Mouse (Mus musculus) hindbrain, embryonic 16.5 days (tissue): Measurements from ENCODE around the gene Rpl18a. TPM values are rescaled to one million over a fixed set of nuclear protein-coding genes. Genes with fewer than 3 reads are reported as not detected.

Experiments used
- ATAC-seq: fragments of 200-750 bp; cut with Nextera tagmentation; 2 replicates; pipeline ENCODE4 v1.8.0; 2017; ENCODE audit warnings: moderate TSS enrichment, moderate library complexity
- H3K27ac ChIP-seq: fragments of 300-500 bp; sonication (generic); 2 replicates; pipeline ENCODE4 v1.5.1; 2014; ENCODE audit warnings: low read depth, mild to moderate bottlenecking, control low read depth, low read length, moderate library complexity
- H3K27me3 ChIP-seq: fragments of 300-500 bp; sonication (generic); replicated peaks from 2 replicates; pipeline ENCODE4 v1.6.1; 2014; ENCODE audit warnings: low read length; ENCODE audit not compliant: control insufficient read depth, insufficient read depth
- H3K36me3 ChIP-seq: fragments of 300-500 bp; sonication (generic); 2 replicates; pipeline ENCODE4 v1.6.1; 2014; ENCODE audit warnings: mild to moderate bottlenecking, low read length, moderate library complexity, mixed read lengths; ENCODE audit not compliant: control insufficient read depth, insufficient read depth
- H3K4me1 ChIP-seq: fragments of 300-500 bp; sonication (generic); 2 replicates; pipeline ENCODE4 v1.6.1; 2014; ENCODE audit warnings: low read depth, low read length; ENCODE audit not compliant: control insufficient read depth, insufficient read depth
- H3K4me2 ChIP-seq: fragments of 300-500 bp; sonication (generic); 2 replicates; pipeline ENCODE4 v1.6.1; 2014; ENCODE audit warnings: mild to moderate bottlenecking, low read length, control low read depth, moderate library complexity
- H3K4me3 ChIP-seq: fragments of 300-500 bp; sonication (generic); 2 replicates; pipeline ENCODE4 v1.5.1; 2014; ENCODE audit warnings: mild to moderate bottlenecking, low read length, control low read depth, moderate library complexity
- H3K9ac ChIP-seq: fragments of 300-500 bp; sonication (generic); 2 replicates; pipeline ENCODE4 v1.6.1; 2014; ENCODE audit warnings: low read depth, mild to moderate bottlenecking, control low read depth, low read length, moderate library complexity
- H3K9me3 ChIP-seq: fragments of 300-500 bp; sonication (generic); 2 replicates; pipeline ENCODE4 v1.6.1; 2014; ENCODE audit warnings: mild to moderate bottlenecking, low read length, moderate library complexity; ENCODE audit not compliant: control insufficient read depth
- WGBS: fragments of 180-500 bp; shearing (Covaris S2); extraction: QIAGEN DNeasy Blood & Tissue Kit; methylation state at CpG from one replicate; pipeline ENCODE4 v1.1.7; 2014; 5-methylcytosine and 5-hydroxymethylcytosine counted together
- polyA plus RNA-seq: library from polyadenylated mRNA; unstranded; fragments of >200 nt; fragmentation: Nextera tagmentation; extraction: Ambion mirVana; gene quantifications from 2 replicates; pipeline ENCODE4 v1.2.1, GENCODE M21; 2015

The Rpl18a gene
- polyA plus RNA-seq, 1 experiment from 2014 or later = 1,821 TPM

- H3K36me3 ChIP-seq = no peaks in the 10 kb centered on the region
- no peak overlapping the region for H3K9ac ChIP-seq
- H3K4me3 ChIP-seq = no peak overlapping the region
- no peaks in the 10 kb centered on the region for H3K9me3 ChIP-seq
- WGBS = 42% methylated on average over 4 of the region's 4 CpGs
- ATAC-seq = no peak
- H3K27ac ChIP-seq = no peak overlapping the region
- H3K4me1 ChIP-seq = peaks cover 6% of the 10 kb centered on the region; the same call in 1 of the 2 replicates
- no peak overlapping the region for H3K4me2 ChIP-seq
- H3K27me3 ChIP-seq = no peaks in the 10 kb centered on the region
Measured at GRCm38 (mm10) chr8:70879500-70879899, 17.7 kb downstream of the Rpl18a start.

- Histone ChIP-seq H3K27me3 (no peaks in the 10 kb centered on the region), H3K9ac (no peak overlapping the region), H3K4me2 (no peak overlapping the region), H3K4me3 (no peak overlapping the region), H3K27ac (no peak overlapping the region), H3K36me3 (no peaks in the 10 kb centered on the region), H3K9me3 (no peaks in the 10 kb centered on the region), H3K4me1 (peaks cover 6% of the 10 kb centered on the region; the same call in 1 of the 2 replicates)
- no peak for ATAC-seq
- 56% methylated on average over 2 of the region's 2 CpGs for WGBS
Measured at GRCm38 (mm10) chr8:70878178-70878577, 19.0 kb downstream of the Rpl18a start.

GRCm38 (mm10) chr8:70876382-70876781, 20.8 kb downstream of the Rpl18a start:
- H3K9me3 ChIP-seq = no peaks in the 10 kb centered on the region
- H3K4me2 ChIP-seq = no peak overlapping the region
- 67% methylated on average over 4 of the region's 4 CpGs for WGBS
- ATAC-seq = no peak
- H3K27ac ChIP-seq = no peak overlapping the region
- no peaks in the 10 kb centered on the region for H3K27me3 ChIP-seq
- peaks cover 18% of the 10 kb centered on the region for H3K4me1 ChIP-seq
- no peak overlapping the region for H3K9ac ChIP-seq
- H3K4me3 ChIP-seq = no peak overlapping the region
- H3K36me3 ChIP-seq = no peaks in the 10 kb centered on the region

GRCm38 (mm10) chr8:70874441-70874840, 22.8 kb downstream of the Rpl18a start:
- Histone ChIP-seq H3K9me3 (no peaks in the 10 kb centered on the region), H3K27me3 (no peaks in the 10 kb centered on the region), H3K36me3 (no peaks in the 10 kb centered on the region), H3K9ac (no peak overlapping the region), H3K4me3 (no peak overlapping the region), H3K4me1 (peaks cover 15% of the 10 kb centered on the region), H3K4me2 (no peak overlapping the region), H3K27ac (0 out of 2 replicates have a peak overlapping the region, but pooled peaks have one; percentile 90)
- 94% methylated on average over 13 of the region's 13 CpGs for WGBS
- no peak for ATAC-seq

- peak; percentile 88 for ATAC-seq
- Histone ChIP-seq H3K4me1 (peaks cover 22% of the 10 kb centered on the region), H3K36me3 (no peaks in the 10 kb centered on the region), H3K4me3 (peak within 1 kb of the TSS; percentile 90), H3K27ac (peak within 1 kb of the TSS; percentile 90), H3K9me3 (no peaks in the 10 kb centered on the region), H3K4me2 (peak within 1 kb of the TSS; percentile 95), H3K27me3 (no peaks in the 10 kb centered on the region), H3K9ac (peak within 1 kb of the TSS; percentile 86)
- WGBS = 1% methylated on average over 46 of the region's 46 CpGs
Measured at GRCm38 (mm10) chr8:70873364-70873985, 23.7 kb downstream of the Rpl18a start, which contains the start of gene Ccdc124. TSS of gene Ccdc124 (minus strand) at chr8:70873935.

GRCm38 (mm10) chr8:70872643-70873363, 24.4 kb downstream of the Rpl18a start:
- Histone ChIP-seq H3K27me3 (no peaks in the 10 kb centered on the region), H3K36me3 (no peaks in the 10 kb centered on the region), H3K9ac (peak overlapping the region; percentile 86), H3K9me3 (no peaks in the 10 kb centered on the region), H3K4me2 (peak overlapping the region; percentile 95), H3K4me1 (peaks cover 22% of the 10 kb centered on the region), H3K27ac (peak overlapping the region; percentile 90), H3K4me3 (peak overlapping the region; percentile 90)
- no peak for ATAC-seq
- WGBS = 8% methylated on average over 31 of the region's 31 CpGs

GRCm38 (mm10) chr8:70871195-70871807, 25.9 kb downstream of the Rpl18a start:
- Histone ChIP-seq H3K9me3 (no peaks in the 10 kb centered on the region), H3K4me2 (no peak overlapping the region), H3K4me1 (peaks cover 23% of the 10 kb centered on the region), H3K27ac (no peak overlapping the region), H3K9ac (no peak overlapping the region), H3K27me3 (no peaks in the 10 kb centered on the region), H3K36me3 (0 out of 2 replicates have a peak, but pooled peaks cover 2% of the 10 kb centered on the region), H3K4me3 (no peak overlapping the region)
- ATAC-seq = no peak
- 86% methylated on average over 5 of the region's 5 CpGs for WGBS

- H3K36me3 ChIP-seq = 0 out of 2 replicates have a peak, but pooled peaks cover 2% of the 10 kb centered on the region
- peak overlapping the region; percentile 10 for H3K27ac ChIP-seq
- WGBS = 46% methylated on average over 16 of the region's 16 CpGs
- no peaks in the 10 kb centered on the region for H3K9me3 ChIP-seq
- peak overlapping the region; percentile 44; the same call in 1 of the 2 replicates for H3K9ac ChIP-seq
- no peak overlapping the region for H3K4me3 ChIP-seq
- ATAC-seq = 0 out of 2 replicates have a peak, but pooled peaks have one; percentile 7
- H3K4me1 ChIP-seq = peaks cover 32% of the 10 kb centered on the region
- no peaks in the 10 kb centered on the region for H3K27me3 ChIP-seq
- H3K4me2 ChIP-seq = no peak overlapping the region
Measured at GRCm38 (mm10) chr8:70869601-70870041, 27.6 kb downstream of the Rpl18a start.

GRCm38 (mm10) chr8:70869199-70869571, 28.0 kb downstream of the Rpl18a start:
- Histone ChIP-seq H3K9ac (peak overlapping the region; percentile 44; the same call in 1 of the 2 replicates), H3K4me1 (peaks cover 37% of the 10 kb centered on the region), H3K9me3 (no peaks in the 10 kb centered on the region), H3K27ac (peak overlapping the region; percentile 10), H3K27me3 (no peaks in the 10 kb centered on the region), H3K4me3 (no peak overlapping the region), H3K4me2 (no peak overlapping the region), H3K36me3 (0 out of 2 replicates have a peak, but pooled peaks cover 2% of the 10 kb centered on the region)
- WGBS = 42% methylated on average over 5 of the region's 5 CpGs
- ATAC-seq = no peak
